Mouse (Mus musculus) G1E (cell line): ENCODE data around the gene Tcf19.

Experiments
- CTCF ChIP-seq: IDR thresholded peaks from 2 replicates; pipeline ENCODE4 v1.5.1; 2012; ENCODE audit warnings: low read depth, low read length, inconsistent platforms, mixed read lengths
- GATA1 ChIP-seq: IDR thresholded peaks from 2 replicates; pipeline ENCODE4 v1.6.1; 2012; ENCODE audit warnings: borderline replicate concordance, low read length, inconsistent platforms, mixed read lengths
- POLR2AphosphoS5 ChIP-seq: IDR thresholded peaks from 2 replicates; pipeline ENCODE4 v1.6.1; 2012; ENCODE audit warnings: low read depth, low read length, inconsistent platforms; ENCODE audit not compliant: insufficient replicate concordance

- TF ChIP-seq CTCF (no peak), POLR2AphosphoS5 (no peak), GATA1 (no peak)
These were observed 33.5 kb upstream of the Tcf19 start for GRCm38 (mm10) chr17:35550143-35550494.
